Mouse (Mus musculus) cerebellum, adult 8-10 months (tissue): ENCODE results near the gene Sparc.

Experiments
- DNase-seq: peaks from one replicate; pipeline ENCODE4 v3.0.0; 2022

The Sparc gene

GRCm38 (mm10) chr11:55422978-55423377 is at the start of gene Sparc:
Sparc (minus strand) TSS chr11:55423183.
- DNase-seq, result no peak

- DNase-seq, result no peak
Observed at GRCm38 (mm10) chr11:55471467-55471866, 48.5 kb upstream of the Sparc start.

GRCm38 (mm10) chr11:55470761-55471160 is 47.8 kb upstream of the Sparc start:
- DNase-seq, result no peak

- DNase-seq, result no peak
Observed at GRCm38 (mm10) chr11:55469923-55470691, 47.1 kb upstream of the Sparc start.

GRCm38 (mm10) chr11:55469048-55469843 is 46.3 kb upstream of the Sparc start, which contains the start of gene G3bp1:
G3bp1 (plus strand) TSS chr11:55469685.
- DNase-seq, result peak; percentile 100

- DNase-seq, result no peak
Observed at GRCm38 (mm10) chr11:55468611-55469047, 45.6 kb upstream of the Sparc start.

GRCm38 (mm10) chr11:55468012-55468411 is 45.0 kb upstream of the Sparc start:
- DNase-seq, result no peak

- no peak for DNase-seq
Observed at GRCm38 (mm10) chr11:55465177-55465576, 42.2 kb upstream of the Sparc start.

- no peak for DNase-seq
Observed at GRCm38 (mm10) chr11:55464707-55465106, 41.7 kb upstream of the Sparc start.

- DNase-seq, result no peak
Observed at GRCm38 (mm10) chr11:55462149-55462548, 39.2 kb upstream of the Sparc start.

GRCm38 (mm10) chr11:55461019-55461645 is 38.1 kb upstream of the Sparc start, which contains the start of gene Atox1:
Atox1 (minus strand) TSS chr11:55461239.
- DNase-seq, result peak; percentile 92

- DNase-seq, result no peak
Observed at GRCm38 (mm10) chr11:55460559-55461018, 37.6 kb upstream of the Sparc start.

- no peak for DNase-seq
Observed at GRCm38 (mm10) chr11:55459850-55460558, 37.0 kb upstream of the Sparc start.

GRCm38 (mm10) chr11:55458501-55458900 is 35.5 kb upstream of the Sparc start:
- no peak for DNase-seq

GRCm38 (mm10) chr11:55455166-55455565 is 32.2 kb upstream of the Sparc start:
- DNase-seq, result no peak

- DNase-seq, result no peak
Observed at GRCm38 (mm10) chr11:55453640-55454039, 30.7 kb upstream of the Sparc start.

GRCm38 (mm10) chr11:55450311-55450710 is 27.3 kb upstream of the Sparc start:
- no peak for DNase-seq

GRCm38 (mm10) chr11:55449531-55449930 is 26.5 kb upstream of the Sparc start:
- no peak for DNase-seq

GRCm38 (mm10) chr11:55446579-55446978 is 23.6 kb upstream of the Sparc start:
- DNase-seq, result peak; percentile 88

- peak; percentile 65 for DNase-seq
Observed at GRCm38 (mm10) chr11:55444772-55445171, 21.8 kb upstream of the Sparc start.

GRCm38 (mm10) chr11:55439718-55440117 is 16.7 kb upstream of the Sparc start:
- no peak for DNase-seq

- peak; percentile 53 for DNase-seq
Observed at GRCm38 (mm10) chr11:55438031-55438430, 15.0 kb upstream of the Sparc start.

- DNase-seq, result no peak
Observed at GRCm38 (mm10) chr11:55436089-55436488, 13.1 kb upstream of the Sparc start.
